Mouse (Mus musculus) gastrocnemius, adult 8-10 months (tissue): ENCODE measurements around the gene Aoah. TPM values are rescaled to one million over a fixed set of nuclear protein-coding genes. Genes with fewer than 3 reads are reported as not detected.

ENCODE experiments used
- DNase-seq, 2 experiments: peaks; one replicate each; pipeline ENCODE4 v3.0.0; 2022; ENCODE audit warnings: low spot score in 2 of 2
- total RNA-seq, 4 experiments: library from RNA; stranded (reverse); gene quantifications; 2 replicates each; pipeline ENCODE4 v1.2.4; 2022

Aoah gene
- total RNA-seq, 4 experiments from 2014 or later: 0.16 to 0.25 (median 0.17) TPM; not detected in 1

GRCm38 (mm10) chr13:21066021-21066420 lies 272.1 kb downstream of the Aoah start:
- no peak for DNase-seq

DNA sequence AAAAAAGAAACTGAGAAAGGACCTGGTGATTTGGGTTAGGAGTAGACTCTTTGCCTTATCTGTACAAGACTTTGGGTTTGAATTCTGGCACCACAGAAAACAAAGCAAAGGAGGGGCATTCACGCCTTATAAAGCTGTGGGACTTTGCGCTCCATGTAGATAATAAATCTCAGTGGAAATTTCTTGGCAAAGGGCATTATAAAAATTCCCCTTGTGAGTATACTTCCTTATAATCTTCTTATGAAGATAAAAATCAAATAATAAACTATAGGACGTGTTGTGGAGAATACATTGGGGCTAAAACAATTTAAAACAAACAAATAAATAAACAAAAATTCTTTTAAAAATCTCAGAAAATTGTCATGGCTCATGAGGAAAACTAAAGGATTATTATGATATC lies 280.9 kb downstream of the Aoah start, which contains the start of gene Olfr1370:
Gene Olfr1370, minus strand, starts transcription at position 101 of the 400 bp plus-strand sequence.
- DNase-seq: no peak

- no peak for DNase-seq
These were observed 288.8 kb downstream of the Aoah start for GRCm38 (mm10) chr13:21082686-21083085.
